Mouse (Mus musculus): ENCODE measurements around the gene Lgals9. TPM values are rescaled to one million over a fixed set of nuclear protein-coding genes. Genes with fewer than 3 reads are reported as not detected.
"Not testable (repeated sequence)": the region's sequence is repeated elsewhere in the genome, so short reads cannot be mapped to it uniquely, and the experiment has no call there.

The Lgals9 gene
- total RNA-seq, 2 experiments from 2014 or later: 3.7 to 3.9 TPM

DNA sequence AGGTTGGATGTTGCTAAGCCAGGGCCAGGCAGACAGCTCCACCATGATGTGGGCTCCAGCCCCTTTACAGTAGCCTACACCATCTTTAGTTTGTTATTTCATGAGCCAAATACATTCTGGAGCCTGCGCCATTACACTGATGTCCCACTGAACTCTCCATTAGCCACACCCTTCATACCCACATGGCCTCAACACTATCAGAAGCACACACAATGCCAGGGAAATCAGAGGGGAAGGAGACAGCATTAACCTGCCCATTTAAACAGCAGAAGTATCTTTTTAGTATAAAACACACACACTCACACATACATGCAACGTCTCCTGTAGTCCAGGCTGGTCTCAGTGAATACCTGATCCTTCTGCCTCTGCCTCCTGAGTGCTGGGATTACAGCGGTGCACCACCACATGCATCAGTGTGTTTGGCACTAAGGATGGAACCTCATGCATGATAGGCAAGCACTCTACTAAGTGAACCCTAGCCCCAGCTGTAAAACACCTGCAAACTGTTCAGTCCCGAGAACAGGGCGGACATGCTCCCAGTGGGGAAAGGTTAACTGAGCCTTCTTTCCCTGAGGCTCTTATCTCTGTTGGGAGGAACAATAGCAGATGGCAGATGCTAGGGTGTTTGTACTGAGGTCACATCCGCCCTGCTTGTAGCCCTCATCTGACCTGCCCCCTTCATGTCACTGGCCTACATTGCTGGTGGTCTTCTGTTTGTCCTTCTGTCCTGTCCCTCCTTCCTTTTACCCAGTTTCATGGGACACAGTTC is 23.4 kb upstream of the Lgals9 start:
- no peak for DNase-seq (ENCODE audit: low spot score in 2 of 2)

DNA sequence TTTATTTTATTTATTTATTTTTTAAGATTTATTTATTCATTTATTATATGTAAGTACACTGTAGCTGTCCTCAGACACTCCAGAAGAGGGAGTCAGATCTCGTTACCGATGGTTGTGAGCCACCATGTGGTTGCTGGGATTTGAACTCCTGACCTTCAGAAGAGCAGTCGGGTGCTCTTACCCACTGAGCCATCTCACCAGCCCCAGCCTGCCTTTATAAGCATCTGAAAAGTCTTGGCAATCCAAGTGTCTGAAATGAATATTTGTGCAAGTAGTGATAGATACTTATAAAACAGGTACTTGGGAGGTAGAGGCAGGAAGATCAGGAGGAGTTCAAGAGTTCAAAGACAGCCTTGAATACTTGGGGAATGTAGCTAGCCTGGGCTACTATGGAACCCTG is 22.6 kb upstream of the Lgals9 start:
- DNase-seq (ENCODE audit: low spot score in 2 of 2): not testable (repeated sequence)

DNA sequence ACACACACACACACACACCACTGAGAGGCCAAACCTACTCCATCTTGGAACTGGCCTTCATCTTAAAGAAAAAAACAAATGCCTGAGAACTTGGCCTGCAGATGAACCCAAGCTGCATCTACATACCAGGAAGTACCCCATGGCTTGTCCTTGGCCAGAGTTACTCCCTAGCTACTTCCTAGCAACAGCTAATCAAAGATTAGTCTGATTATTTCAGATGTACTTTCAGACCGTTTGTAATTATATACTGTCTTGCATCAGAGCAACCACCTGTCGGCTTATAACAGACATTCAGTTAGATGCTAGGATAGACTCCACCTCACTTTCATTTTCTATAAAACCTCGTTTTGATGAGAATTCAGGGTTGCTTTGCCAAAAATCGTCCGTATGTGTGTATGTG is 21.7 kb upstream of the Lgals9 start:
- DNase-seq (ENCODE audit: low spot score in 2 of 2): no peak

DNA sequence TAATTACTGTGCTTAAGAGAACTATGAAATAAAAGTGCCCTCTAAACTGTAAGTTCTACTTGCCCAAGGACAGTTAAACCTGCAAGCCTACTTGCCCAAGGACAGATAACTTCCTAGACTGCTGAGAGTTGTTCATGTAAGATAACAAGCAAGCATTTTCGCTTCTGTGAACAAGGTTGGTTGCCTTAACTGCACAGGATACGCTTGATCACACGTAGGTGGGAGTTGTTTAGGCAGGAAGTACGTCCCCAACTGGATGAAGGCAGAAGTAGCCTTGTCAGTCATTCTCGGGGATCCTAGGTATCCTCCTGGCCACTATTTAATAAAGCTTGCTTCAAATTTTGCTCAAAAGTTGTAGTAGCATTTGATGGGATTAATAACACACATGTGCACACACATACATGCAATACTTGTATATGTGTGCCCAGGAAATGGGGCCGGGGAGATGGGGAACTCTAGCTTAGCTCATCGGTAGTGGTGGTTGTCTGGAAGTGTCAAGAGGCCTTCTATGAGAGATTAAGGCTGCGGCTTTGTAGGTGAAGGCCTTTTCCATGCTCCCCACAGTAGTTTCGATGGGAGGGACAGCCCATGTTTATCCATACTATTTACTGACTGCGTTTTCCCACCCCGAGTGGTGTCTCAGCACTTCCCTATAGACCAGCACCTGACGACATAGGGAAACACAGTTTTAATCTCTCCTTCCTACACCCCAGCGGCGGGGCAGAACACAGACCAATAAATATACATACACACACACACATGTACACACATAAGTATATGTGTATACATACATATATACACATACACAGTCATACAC is 21.0 kb upstream of the Lgals9 start:
- no peak for DNase-seq (ENCODE audit: low spot score in 2 of 2)

DNA sequence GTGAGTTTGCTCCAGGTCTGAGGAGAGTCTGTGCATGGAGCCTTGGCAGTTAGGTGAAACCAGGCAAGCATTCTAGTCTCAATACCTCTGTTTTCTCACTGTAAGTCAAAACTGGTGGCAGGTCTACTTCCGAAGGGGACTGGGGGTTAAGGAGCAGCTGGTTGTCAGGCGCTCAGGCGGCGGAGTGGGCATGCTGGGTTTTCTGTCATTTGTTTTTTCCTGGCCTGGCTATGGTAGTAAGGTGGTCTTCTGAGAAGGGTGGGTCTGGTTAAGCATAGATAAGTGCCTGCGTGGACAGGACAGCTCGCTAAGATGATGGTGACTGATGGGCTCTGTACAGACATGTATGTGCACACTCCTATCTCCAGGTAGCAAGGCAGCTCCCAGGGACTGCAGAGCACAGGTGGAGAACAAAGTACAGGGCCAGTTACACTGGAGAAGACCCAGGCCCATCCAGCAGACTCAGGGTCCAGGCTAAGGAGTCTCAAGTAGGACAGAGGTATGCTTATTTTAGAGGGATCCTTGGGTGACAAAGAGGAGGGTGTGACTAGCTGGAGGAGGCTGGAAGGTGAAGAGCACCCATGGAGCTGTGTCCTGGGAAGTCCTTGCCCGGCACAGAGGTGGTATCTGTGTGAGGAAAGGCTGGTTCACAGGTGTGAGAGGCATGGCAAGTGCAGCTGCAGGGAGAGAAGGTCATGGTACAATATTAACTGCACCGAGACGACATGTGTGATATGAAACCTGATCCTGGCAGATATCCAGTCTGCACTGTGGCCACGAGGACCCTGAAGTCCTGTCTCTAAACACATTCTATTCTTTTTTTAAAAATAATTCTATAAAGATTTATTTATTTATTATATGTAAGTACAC is 19.3 kb upstream of the Lgals9 start:
- no peak for DNase-seq (ENCODE audit: low spot score in 2 of 2)

DNA sequence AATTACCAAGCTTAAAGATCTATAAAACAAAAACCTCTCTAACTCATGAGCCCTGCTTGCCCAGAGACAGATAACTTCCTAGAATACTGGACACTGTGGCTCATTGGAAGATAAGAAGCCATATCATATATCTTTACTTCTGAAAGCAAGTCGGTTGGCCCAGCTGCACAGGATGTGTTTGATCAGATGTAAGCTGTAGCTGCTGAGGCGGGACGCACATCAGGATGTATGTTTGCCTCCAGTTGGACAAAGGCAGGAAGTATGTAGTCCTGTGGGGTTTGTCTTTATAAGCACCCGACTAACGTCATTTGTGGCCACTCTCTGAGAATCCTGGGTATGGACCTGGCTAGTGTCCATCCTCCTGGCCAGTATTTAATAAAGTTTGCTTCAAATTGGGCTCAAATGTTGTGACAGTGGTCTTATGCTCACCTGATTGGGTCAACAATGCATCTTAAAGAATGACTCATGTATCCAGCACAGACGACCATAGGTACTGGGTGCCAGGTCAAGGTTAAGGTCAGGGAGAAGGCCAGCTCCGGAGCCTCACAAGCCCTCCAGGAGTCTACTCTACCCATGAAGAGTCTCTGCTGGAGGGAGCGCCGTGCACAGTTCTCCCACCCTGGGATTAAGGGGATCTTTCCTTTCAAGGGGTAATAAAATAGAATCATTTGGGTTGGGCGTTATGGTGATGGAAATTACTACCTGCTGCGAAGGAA is 18.5 kb upstream of the Lgals9 start:
- DNase-seq (ENCODE audit: low spot score in 2 of 2): no peak

DNA sequence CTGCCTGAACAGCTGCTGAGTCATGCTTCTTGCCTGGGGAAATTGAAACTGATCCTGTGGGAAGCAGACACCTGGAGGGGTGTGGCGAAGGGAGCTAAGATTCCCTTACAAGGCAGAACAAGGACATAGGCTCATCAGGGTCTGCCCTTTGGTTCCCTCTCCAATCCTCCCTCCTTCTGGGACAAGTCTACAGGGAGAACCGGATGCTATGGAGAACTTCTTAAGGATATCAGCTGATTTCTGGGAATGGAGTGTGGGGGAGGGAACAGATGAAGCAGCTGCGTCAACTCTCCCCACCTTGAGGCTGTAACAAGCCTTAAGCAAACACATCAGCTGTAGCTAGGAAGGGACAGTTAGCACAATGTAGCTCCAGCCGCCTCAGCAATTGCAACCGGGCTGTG is 17.8 kb upstream of the Lgals9 start:
- no peak for DNase-seq (ENCODE audit: low spot score in 2 of 2)

DNA sequence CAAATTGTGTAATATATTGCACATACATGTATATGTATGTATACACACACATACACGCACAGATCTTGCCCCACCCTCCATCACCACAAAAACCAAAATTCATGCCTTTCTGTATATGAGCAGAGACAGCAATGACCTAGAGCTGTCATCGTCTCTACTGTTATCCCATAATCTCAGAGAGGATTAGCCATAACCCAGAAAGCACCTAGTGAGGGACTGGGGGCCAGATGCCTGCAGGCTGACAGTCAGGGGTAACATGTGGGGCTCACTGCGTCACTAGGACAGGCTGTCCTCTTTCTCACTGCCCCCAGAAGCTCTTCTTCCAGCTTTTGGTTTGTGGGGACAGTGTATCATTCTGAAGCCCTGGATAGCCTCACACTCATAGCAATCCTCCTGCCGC is 17.1 kb upstream of the Lgals9 start:
- no peak for DNase-seq (ENCODE audit: low spot score in 2 of 2)

DNA sequence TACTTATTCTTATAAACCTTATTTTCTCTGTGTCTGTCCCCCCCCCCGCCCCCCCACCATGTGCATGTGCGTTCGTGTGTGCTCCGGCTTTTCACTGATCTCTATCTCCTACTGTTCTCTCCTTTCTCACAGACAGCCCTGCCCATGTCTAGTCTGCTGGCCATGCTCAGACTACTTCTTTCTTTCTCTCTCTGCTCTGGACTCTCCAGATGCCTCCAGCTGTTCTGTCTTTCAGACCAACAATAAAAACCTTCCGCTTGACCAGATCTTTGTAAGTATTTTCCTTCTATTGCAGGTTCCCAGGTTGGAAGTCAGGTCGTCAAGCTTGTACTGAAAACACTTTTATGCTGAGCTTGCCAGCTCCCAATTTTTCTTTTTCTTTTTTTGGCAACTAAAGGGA is 14.4 kb upstream of the Lgals9 start:
- DNase-seq (ENCODE audit: low spot score in 2 of 2): no peak

DNA sequence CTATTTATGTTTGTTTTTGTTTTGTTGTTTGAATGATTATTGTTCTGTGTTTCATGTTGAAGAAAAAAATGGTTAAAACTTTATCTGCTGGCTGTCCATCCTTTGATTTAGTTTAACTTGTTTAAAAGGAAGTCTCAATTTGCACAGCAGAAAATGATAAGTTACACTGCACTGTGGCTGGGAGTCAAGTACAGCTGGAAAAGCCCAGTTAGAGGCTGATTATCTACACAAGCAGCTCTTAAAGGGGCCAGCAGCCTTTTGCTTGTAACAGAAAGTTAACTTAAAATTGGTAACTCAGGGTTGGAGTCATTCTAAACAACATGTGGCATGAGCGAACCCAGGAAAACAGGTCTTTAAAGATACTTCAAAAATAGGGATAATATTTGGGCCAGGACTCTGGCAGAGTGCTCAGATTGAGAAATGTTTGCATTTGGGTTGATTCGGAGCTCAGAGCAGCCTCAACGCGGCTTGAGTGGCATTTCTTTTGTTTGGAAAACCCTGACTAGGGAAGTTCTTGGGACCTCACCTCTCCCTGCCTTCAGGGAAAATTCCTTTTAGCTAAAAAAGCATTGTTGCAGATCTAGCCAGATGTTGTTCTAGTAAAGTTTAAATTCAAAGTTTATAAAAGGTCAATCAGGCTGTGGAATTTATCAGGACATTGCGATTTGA is 6.3 kb upstream of the Lgals9 start:
- DNase-seq (ENCODE audit: low spot score in 2 of 2): not testable (repeated sequence)

DNA sequence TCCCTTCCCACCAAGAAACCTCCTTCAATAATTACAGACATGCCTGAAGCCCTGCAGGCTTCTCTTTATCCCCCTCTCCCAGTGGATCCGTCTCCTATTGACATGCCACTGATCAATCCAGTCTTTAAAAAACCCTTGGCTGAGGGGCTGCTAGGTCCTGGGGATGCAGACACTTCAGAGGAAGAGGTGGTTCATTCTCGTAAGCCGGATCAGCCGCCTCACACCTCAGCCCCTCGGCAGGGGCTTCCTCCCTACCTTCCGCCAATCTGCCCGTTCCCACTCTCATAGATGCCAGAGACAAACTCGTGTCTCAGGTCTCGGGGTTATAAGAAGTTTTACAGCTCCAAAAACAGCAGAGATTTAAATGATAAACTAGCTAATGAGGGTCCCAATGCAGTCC is 5.3 kb upstream of the Lgals9 start:
- no peak for DNase-seq (ENCODE audit: low spot score in 2 of 2)

DNA sequence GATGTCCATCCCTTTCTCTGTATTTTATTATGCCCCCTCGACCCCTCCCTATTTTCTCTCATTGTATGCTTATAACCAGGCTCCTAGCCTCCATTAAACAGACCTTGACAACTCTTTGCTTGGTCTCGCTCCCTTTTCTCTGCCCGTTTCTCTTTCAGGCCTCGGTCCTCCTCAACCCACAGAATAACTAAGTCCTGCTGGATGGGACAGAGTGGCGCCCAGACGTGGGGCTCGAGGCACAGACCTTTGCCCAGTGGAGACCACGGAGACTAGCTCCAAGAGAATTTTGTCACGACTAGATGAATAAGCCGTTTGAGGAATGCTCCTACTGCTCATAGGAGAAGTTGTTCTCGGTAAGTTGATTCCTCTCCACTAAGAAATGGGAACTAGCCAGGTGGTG is 4.5 kb upstream of the Lgals9 start:
- DNase-seq (ENCODE audit: low spot score in 2 of 2): not testable (repeated sequence)

DNA sequence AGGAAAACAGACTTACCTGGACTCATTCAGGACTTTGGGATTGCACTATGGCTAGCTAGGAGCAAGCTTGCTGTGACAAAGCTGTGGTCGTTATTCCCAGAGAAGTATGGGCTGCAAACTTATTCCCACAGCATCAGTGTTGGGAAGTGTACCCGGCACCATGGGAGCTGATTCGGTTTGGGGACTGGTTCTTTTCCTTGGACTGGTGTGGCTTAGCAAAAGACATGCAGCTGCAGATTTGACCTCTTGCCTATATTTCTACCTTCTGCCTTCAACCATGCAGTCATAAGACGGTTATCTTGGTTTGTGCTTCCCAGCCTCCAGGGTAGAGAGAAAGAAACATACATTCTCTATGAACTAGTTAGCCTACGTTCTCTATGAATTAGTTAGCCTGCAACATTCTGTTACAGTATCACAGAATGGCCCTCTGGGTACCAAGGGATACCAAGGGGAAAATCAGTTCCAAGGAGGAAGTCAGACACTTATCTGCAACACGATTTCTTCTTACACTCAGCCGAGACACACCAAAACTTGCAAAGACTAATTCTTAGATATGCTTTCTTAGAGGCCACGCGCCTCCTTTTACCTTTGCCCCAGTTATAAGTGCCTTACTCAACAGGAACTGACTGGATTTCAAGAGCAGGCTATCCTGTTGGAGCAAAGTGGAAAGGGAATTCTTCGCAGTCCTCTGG is 1.7 kb upstream of the Lgals9 start:
- no peak for DNase-seq (ENCODE audit: low spot score in 2 of 2)

DNA sequence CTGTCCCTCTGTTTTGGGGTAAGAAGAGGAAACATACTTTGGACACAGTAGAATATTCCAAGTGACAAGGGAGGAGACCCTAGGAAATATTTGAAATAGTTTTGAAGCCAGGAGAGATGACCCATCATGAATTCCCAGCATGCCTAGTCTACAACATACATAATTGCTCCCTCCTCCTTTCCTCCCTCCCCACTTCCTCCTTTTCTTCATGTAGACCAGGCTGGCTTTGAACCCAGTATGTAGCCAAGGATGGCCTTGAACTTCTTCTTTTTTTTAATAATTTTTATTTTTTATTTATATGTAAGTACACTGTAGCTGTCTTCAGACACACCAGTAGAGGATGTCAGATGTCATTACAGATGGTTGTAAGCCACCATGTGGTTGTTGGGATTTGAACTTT is 759 bp upstream of the Lgals9 start:
- no peak for DNase-seq (ENCODE audit: low spot score in 2 of 2)

DNA sequence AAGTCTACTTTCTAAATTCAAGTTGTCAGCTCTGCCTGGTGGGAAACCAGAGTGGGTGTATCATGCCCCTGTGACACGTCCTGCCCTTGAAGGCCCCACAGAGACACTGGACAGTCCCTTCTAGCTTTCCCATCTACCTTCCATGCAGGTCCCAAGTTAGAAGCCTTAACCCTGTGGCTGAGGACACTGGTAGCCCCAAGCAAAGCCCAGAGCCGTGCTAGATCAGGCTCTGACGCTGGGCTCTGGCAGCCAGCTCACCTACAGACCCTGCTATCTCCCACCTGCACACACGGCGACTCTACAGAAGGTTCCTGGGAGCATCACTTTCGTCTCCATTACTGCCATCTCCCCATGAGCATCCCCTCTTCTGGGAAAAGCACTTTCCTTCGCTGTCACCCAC is 1.2 kb downstream of the Lgals9 start:
- DNase-seq (ENCODE audit: low spot score in 2 of 2): no peak

DNA sequence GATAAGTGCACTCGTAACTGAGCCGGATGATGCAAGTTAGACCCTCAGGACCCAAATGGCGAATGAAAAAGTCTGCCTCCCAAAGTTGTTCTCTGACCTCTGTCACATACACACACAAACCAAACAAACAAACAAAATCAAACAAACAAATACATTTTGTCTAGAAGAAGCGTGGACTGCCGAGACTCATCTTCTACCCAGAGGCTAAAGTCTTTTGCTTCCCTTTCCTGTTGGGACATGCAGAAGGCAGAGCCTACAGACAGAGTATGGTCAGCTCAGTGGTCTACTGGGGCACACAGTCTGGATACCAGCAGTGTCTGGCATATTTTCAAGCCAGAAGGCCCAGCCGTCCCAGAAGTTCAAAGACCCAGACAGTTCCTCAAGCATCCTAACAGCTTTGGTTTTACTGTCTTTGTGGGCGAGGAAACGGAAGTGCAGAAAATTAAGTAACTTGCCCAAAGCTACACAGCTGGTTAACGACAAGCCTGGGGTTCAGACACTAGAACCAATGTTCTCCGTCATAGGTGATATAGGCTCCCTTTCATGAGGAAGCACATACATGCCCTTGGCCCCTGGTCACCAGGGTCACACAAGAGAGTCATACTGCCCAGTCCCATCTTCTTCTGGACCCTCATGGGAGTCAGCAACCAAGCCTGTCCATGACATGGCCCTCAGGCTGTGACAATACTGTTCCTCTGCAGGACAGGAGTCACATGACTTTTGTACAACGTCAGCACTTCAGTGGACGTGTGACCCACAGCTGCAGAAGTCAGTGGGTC is 2.0 kb downstream of the Lgals9 start:
- no peak for DNase-seq (ENCODE audit: low spot score in 2 of 2)

DNA sequence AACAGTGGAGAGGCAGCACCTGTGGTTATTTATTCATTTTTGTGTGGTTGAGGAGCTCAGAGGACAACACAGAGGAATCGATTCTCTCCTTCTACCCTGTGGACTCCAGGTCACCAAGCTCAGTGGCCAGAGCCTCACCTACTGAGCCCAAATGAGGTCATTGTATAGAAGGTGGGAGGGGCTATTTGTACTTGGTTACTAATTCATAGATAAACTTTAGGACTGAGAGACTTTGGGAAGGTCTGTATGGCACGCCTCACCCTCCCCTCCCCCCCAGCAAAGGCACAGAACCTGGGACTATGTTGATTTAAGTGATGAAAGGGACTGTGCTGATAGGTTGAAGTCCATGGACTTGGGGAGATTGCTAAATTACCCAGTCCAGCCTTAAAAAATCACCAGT is 2.7 kb downstream of the Lgals9 start:
- DNase-seq (ENCODE audit: low spot score in 2 of 2): no peak

DNA sequence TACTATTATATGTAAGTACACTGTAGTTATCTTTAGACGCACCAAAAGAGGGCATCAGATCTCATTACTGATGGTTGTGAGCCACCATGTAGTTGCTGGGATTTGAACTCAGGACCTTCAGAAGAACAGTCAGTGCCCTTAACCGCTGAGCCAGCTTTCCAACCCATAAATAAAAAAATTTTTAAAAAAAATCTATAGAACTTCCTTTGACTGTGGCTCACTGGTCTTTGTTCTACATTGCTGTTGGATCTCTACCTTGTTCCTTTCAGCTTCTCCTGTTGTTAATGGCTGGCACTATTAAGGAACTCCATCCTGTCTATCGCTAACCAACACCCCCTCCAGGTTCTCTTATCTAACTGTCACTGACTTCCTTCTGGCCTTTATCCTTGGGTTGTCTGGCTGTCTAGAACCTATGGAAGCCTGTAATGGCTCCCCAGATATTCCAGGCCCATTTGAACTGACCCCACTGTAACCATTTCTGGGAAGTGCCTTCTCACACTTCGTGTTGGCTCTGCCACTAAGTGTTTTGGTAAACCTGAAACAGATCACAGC is 4.6 kb downstream of the Lgals9 start:
- no peak for DNase-seq (ENCODE audit: low spot score in 2 of 2)

All from layer of hippocampus, adult 18-20 months (tissue).